Mouse (Mus musculus) liver, embryonic 12.5 days (tissue): Measurements from ENCODE around the gene Adss. TPM values are rescaled to one million over a fixed set of nuclear protein-coding genes. Genes with fewer than 3 reads are reported as not detected.

Experiments
- ATAC-seq: fragments of 200-750 bp; cut with Nextera tagmentation; 2 replicates; pipeline ENCODE4 v1.8.0; 2017; ENCODE audit warnings: moderate number of reproducible peaks, mild to moderate bottlenecking, moderate library complexity
- H3K27ac ChIP-seq: fragments of 300-500 bp; sonication (generic); 2 replicates; pipeline ENCODE4 v1.5.1; 2016; ENCODE audit warnings: mild to moderate bottlenecking
- H3K27me3 ChIP-seq: fragments of 300-500 bp; sonication (generic); replicated peaks from 2 replicates; pipeline ENCODE4 v1.6.1; 2016; ENCODE audit warnings: mild to moderate bottlenecking, moderate library complexity
- H3K36me3 ChIP-seq: fragments of 300-500 bp; sonication (generic); 2 replicates; pipeline ENCODE4 v1.6.1; 2016; ENCODE audit warnings: mild to moderate bottlenecking, moderate library complexity
- H3K4me1 ChIP-seq: fragments of 300-500 bp; sonication (generic); 2 replicates; pipeline ENCODE4 v1.6.1; 2016
- H3K4me2 ChIP-seq: fragments of 300-500 bp; sonication (generic); 2 replicates; pipeline ENCODE4 v1.6.1; 2016; ENCODE audit warnings: mild to moderate bottlenecking, moderate library complexity
- H3K4me3 ChIP-seq: fragments of 300-500 bp; sonication (generic); 2 replicates; pipeline ENCODE4 v1.5.1; 2016; ENCODE audit warnings: mild to moderate bottlenecking, moderate library complexity
- H3K9ac ChIP-seq: fragments of 300-500 bp; sonication (generic); 2 replicates; pipeline ENCODE4 v1.6.1; 2016; ENCODE audit warnings: mild to moderate bottlenecking, moderate library complexity
- H3K9me3 ChIP-seq: fragments of 300-500 bp; sonication (generic); replicated peaks from 2 replicates; pipeline ENCODE4 v1.6.1; 2016; ENCODE audit warnings: mild to moderate bottlenecking, moderate library complexity
- WGBS: fragments of 180-500 bp; shearing (Covaris S2); methylation state at CpG from one replicate; pipeline ENCODE4 v1.1.7; 2016; ENCODE audit not compliant: insufficient replicate concordance; 5-methylcytosine and 5-hydroxymethylcytosine counted together
- polyA plus RNA-seq: library from polyadenylated mRNA; unstranded; fragments of >200 nt; fragmentation: Nextera tagmentation; extraction: Ambion mirVana; gene quantifications from 2 replicates; pipeline ENCODE4 v1.2.1, GENCODE M21; 2016

The Adss gene
- polyA plus RNA-seq, 1 experiment from 2014 or later = 23.7 TPM

DNA sequence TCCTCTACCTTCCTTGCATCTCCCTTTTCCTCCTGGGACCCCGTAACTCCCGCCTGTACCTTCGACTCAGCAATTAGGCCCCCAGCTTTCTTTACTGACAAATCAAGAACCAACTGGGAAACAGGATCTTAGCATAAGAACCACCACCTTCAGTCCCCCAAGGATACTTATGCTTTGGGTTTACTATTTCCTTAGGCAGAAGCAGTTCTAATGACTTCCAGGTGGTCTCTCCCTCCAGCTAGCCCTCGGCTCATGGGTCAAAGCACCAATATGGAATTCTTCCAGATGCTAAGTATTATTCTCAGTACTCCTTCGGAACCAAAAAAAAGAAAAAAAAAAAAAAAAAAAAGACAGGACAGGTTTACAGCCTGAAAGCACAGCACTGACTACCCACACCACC lies 39.1 kb downstream of the Adss start:
- no peak overlapping the region for H3K4me3 ChIP-seq
- no peak overlapping the region for H3K4me2 ChIP-seq
- ATAC-seq = no peak
- H3K36me3 ChIP-seq = peaks cover 6% of the 10 kb centered on the region
- no peaks in the 10 kb centered on the region for H3K9me3 ChIP-seq
- H3K4me1 ChIP-seq = no peaks in the 10 kb centered on the region
- WGBS = 76% methylated on average over 5 of the region's 5 CpGs
- no peak overlapping the region for H3K9ac ChIP-seq
- no peak overlapping the region for H3K27ac ChIP-seq
- no peaks in the 10 kb centered on the region for H3K27me3 ChIP-seq

- Histone ChIP-seq H3K27me3 (no peaks in the 10 kb centered on the region), H3K4me3 (no peak overlapping the region), H3K9ac (no peak overlapping the region), H3K27ac (no peak overlapping the region), H3K9me3 (peaks cover 23% of the 10 kb centered on the region), H3K36me3 (peaks cover 4% of the 10 kb centered on the region; the same call in 1 of the 2 replicates), H3K4me2 (no peak overlapping the region), H3K4me1 (no peaks in the 10 kb centered on the region)
- ATAC-seq = no peak
- WGBS = 77% methylated on average over 1 of the region's 1 CpGs
These were observed 42.8 kb downstream of the Adss start for GRCm38 (mm10) chr1:177753496-177753895.

- peaks cover 25% of the 10 kb centered on the region for H3K9me3 ChIP-seq
- WGBS = 86% methylated on average over 6 of the region's 6 CpGs
- H3K4me1 ChIP-seq = no peaks in the 10 kb centered on the region
- H3K4me2 ChIP-seq = no peak overlapping the region
- H3K9ac ChIP-seq = no peak overlapping the region
- peaks cover 4% of the 10 kb centered on the region; the same call in 1 of the 2 replicates for H3K36me3 ChIP-seq
- no peak overlapping the region for H3K27ac ChIP-seq
- H3K27me3 ChIP-seq = no peaks in the 10 kb centered on the region
- ATAC-seq = no peak
- H3K4me3 ChIP-seq = no peak overlapping the region
These were observed 48.3 kb downstream of the Adss start for GRCm38 (mm10) chr1:177747869-177748540.

- Histone ChIP-seq H3K36me3 (no peaks in the 10 kb centered on the region), H3K9ac (no peak overlapping the region), H3K27me3 (no peaks in the 10 kb centered on the region), H3K27ac (no peak overlapping the region), H3K4me2 (no peak overlapping the region), H3K4me1 (no peaks in the 10 kb centered on the region), H3K4me3 (no peak overlapping the region), H3K9me3 (peaks cover 8% of the 10 kb centered on the region; the same call in 1 of the 2 replicates)
- 79% methylated on average over 7 of the region's 7 CpGs for WGBS
- ATAC-seq = no peak
These were observed 51.6 kb downstream of the Adss start for GRCm38 (mm10) chr1:177744521-177745325.

DNA sequence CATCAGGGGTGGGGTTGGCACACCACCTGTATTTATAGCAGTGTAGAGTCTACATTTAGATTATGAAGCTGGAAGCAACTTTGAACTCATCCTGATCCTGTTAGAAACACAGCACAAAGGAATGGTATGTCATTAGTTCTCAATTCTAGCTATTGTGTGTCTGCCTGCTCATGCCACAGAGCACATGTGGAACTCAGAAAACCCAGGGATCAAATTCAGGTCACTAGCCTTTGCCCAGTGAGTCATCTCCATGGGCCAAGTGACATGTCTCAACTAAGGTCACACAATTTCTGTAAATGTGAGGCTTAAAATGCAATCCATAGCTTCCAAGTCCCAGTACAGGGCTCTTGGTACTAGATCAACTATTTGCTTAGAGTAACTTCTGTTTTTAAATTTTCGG lies 54.2 kb downstream of the Adss start:
- Histone ChIP-seq H3K4me2 (no peak overlapping the region), H3K4me3 (no peak overlapping the region), H3K4me1 (no peaks in the 10 kb centered on the region), H3K9me3 (no peaks in the 10 kb centered on the region), H3K9ac (no peak overlapping the region), H3K27me3 (no peaks in the 10 kb centered on the region), H3K36me3 (no peaks in the 10 kb centered on the region), H3K27ac (no peak overlapping the region)
- 57% methylated on average over 1 of the region's 1 CpGs for WGBS
- no peak for ATAC-seq

GRCm38 (mm10) chr1:177740707-177741106 lies 55.6 kb downstream of the Adss start:
- 41% methylated on average over 1 of the region's 1 CpGs for WGBS
- no peaks in the 10 kb centered on the region for H3K36me3 ChIP-seq

DNA sequence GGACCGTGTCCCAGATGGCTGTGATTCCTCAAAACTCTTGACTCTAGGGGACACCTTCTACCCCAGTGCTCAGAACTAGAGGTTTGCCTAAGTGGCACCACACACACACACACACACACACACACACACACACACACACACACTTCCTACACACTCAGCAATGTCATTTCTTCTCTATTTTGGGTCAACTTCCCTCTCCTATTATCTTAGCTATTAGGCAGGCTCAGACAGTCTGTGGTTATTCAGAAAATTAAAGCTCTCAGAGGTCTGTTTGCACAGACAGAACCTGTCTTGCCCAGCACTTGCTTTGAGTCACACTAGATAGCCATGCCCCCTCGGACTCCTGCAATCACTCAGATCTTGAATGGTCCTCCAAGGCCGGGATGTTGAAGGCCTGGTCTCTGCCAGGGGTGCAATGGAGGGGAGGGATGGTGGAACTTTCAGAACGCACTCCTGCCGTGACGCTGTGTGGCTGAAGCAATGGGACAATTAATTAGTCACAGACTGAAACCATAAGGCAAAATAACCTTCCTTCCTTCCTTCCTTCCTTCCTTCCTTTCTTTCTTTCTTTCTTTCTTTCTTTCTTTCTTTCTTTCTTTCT lies 58.7 kb downstream of the Adss start:
- Histone ChIP-seq H3K27me3 (no peaks in the 10 kb centered on the region), H3K9me3 (no peaks in the 10 kb centered on the region), H3K4me3 (no peak overlapping the region), H3K4me1 (no peaks in the 10 kb centered on the region), H3K27ac (no peak overlapping the region), H3K36me3 (no peaks in the 10 kb centered on the region), H3K9ac (no peak overlapping the region), H3K4me2 (no peak overlapping the region)
- WGBS = 49% methylated on average over 6 of the region's 6 CpGs
- ATAC-seq = no peak

More at GRCm38 (mm10) chr1:177740707-177741106, 55.6 kb downstream of the Adss start:
- no peaks in the 10 kb centered on the region for H3K27me3 ChIP-seq
- H3K9ac ChIP-seq = no peak overlapping the region
- no peaks in the 10 kb centered on the region for H3K4me1 ChIP-seq
- H3K4me3 ChIP-seq = no peak overlapping the region
- no peaks in the 10 kb centered on the region for H3K9me3 ChIP-seq
- no peak for ATAC-seq
- H3K4me2 ChIP-seq = no peak overlapping the region
- H3K27ac ChIP-seq = no peak overlapping the region

GRCm38 (mm10) chr1:177731973-177732372 lies 64.3 kb downstream of the Adss start:
- 69% methylated on average over 3 of the region's 3 CpGs for WGBS
- no peak overlapping the region for H3K4me3 ChIP-seq
- no peak overlapping the region for H3K27ac ChIP-seq
- H3K9me3 ChIP-seq = peaks cover 4% of the 10 kb centered on the region; the same call in 1 of the 2 replicates
- ATAC-seq = no peak
- 0 out of 2 replicates have a peak, but pooled peaks cover under 1% of the 10 kb centered on the region for H3K4me1 ChIP-seq
- no peaks in the 10 kb centered on the region for H3K27me3 ChIP-seq
- no peaks in the 10 kb centered on the region for H3K36me3 ChIP-seq
- H3K9ac ChIP-seq = no peak overlapping the region
- H3K4me2 ChIP-seq = no peak overlapping the region

DNA sequence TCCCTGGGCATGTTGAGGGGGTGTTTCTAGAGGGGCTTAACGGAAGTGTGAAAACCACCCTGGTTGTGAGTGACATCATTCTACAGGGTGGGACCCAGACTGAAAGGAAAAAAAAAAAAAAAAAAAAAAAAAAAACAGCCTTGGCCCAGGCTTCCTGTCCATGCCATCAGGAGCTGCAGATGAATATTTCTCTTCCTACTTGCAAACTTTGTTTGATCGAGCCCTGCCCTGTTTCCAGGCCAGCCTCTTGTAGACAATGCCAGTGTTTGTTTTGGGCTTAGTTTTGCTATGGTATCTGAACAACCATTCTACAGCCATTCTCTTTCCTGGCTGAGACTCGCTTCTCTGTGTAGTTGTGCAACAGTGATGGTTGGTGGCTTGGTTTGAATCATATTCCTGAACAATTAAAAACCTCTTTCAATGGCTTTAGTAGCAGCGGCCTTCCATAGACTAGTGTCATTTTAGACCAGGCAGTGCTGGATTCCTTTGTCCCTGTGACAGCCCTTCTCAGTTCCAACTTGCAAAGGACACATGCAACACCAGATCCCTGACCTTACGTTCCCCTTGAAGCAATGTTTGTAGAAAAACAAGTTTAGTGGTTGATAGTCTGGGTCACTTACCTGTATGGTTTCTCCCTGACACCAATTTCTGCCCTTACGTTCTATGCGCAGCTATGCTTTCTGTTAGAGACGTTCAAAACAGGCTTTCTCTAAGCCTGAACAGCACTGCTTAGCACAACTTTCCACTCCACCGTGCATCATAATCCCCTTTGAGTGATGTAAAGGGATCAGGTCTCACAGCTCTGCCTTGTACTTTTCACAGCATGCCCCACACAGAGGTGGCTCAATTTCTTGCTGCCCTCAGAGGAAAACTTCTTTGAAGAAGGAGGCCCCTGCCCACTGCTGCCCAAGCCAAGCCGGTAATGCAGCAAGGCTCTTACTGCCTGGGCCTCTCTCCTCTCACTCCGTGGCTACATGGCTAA lies 67.0 kb downstream of the Adss start, which contains the start of gene 1700016C15Rik:
Gene 1700016C15Rik (plus strand): TSS at position 772 of the 982 bp plus-strand sequence.
- WGBS = 71% methylated on average over 11 of the region's 11 CpGs
- ATAC-seq = no peak
- Histone ChIP-seq H3K4me3 (no peak within 1 kb of the TSS), H3K27me3 (no peaks in the 10 kb centered on the region), H3K36me3 (no peaks in the 10 kb centered on the region), H3K9ac (no peak within 1 kb of the TSS), H3K4me1 (0 out of 2 replicates have a peak, but pooled peaks cover 13% of the 10 kb centered on the region), H3K27ac (no peak within 1 kb of the TSS), H3K4me2 (no peak within 1 kb of the TSS), H3K9me3 (peaks cover 4% of the 10 kb centered on the region; the same call in 1 of the 2 replicates)

- Histone ChIP-seq H3K4me3 (no peak overlapping the region), H3K4me1 (0 out of 2 replicates have a peak, but pooled peaks cover 13% of the 10 kb centered on the region), H3K27ac (no peak overlapping the region), H3K9ac (no peak overlapping the region), H3K36me3 (no peaks in the 10 kb centered on the region), H3K4me2 (no peak overlapping the region), H3K27me3 (no peaks in the 10 kb centered on the region), H3K9me3 (peaks cover 4% of the 10 kb centered on the region; the same call in 1 of the 2 replicates)
- 81% methylated on average over 3 of the region's 3 CpGs for WGBS
- no peak for ATAC-seq
These were observed 68.3 kb downstream of the Adss start for GRCm38 (mm10) chr1:177727883-177728525.

DNA sequence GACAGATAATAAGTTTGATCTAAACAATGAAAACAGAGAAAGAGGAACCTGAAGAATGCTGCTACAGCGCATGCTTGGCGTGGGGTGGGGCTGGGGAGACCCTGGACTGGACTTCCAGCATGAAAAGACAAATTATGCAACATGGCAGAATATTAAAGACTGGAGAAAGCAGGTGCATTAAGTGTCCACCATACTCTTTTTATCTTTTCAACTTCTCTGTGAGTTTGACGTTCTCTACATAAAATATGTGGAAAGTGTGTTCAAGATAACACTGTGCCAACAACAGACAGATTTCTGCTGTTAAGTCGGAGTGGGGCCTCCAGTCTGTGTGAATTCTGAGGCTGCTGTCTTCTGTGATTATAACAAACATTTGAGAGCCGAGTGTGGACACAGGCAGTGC lies 69.4 kb downstream of the Adss start:
- Histone ChIP-seq H3K4me3 (no peak overlapping the region), H3K4me2 (no peak overlapping the region), H3K27me3 (no peaks in the 10 kb centered on the region), H3K9me3 (peaks cover 4% of the 10 kb centered on the region; the same call in 1 of the 2 replicates), H3K9ac (no peak overlapping the region), H3K27ac (no peak overlapping the region), H3K4me1 (0 out of 2 replicates have a peak, but pooled peaks cover 13% of the 10 kb centered on the region), H3K36me3 (no peaks in the 10 kb centered on the region)
- ATAC-seq = 0 out of 2 replicates have a peak, but pooled peaks have one; percentile 46
- WGBS = 46% methylated on average over 5 of the region's 5 CpGs
